Mouse (Mus musculus): Measurements from ENCODE around the gene Vmn2r11.
"Not testable (repeated sequence)": the region's sequence is repeated elsewhere in the genome, so short reads cannot be mapped to it uniquely, and the experiment has no call there.

Vmn2r11 gene

DNA sequence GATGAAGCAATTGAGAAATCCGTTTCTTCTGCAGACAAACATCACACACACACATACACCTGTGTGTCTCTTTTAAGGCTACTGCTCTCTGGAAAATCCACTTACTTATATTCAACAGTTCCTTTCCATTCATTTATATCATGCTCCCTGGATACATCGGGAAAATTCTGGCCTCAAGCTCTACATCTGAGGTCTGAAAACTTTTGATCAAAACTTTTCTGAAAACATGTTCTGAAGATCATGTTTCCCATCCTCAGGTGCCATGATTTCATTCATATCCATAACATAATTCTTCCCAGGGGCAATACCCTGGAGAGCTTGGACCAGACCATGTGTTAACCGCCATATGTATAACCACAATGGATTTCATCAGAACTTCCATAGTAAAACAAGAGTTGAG lies at the start of gene Vmn2r11:
Vmn2r11 (minus strand) TSS at position 101 of the 400 bp plus-strand sequence.
- not testable (repeated sequence) for DNase-seq (ENCODE audit: low read depth)

- not testable (repeated sequence) for DNase-seq (ENCODE audit: low read depth)
These were observed 38.5 kb upstream of the Vmn2r11 start, which contains the start of gene Vmn2r12 for GRCm38 (mm10) chr5:109097850-109098249. Gene Vmn2r12 (minus strand): TSS chr5:109097950.

- not testable (repeated sequence) for DNase-seq (ENCODE audit: low read depth)
These were observed 37.1 kb upstream of the Vmn2r11 start for GRCm38 (mm10) chr5:109096482-109096881.

GRCm38 (mm10) chr5:109072016-109072415 lies 12.6 kb upstream of the Vmn2r11 start:
- not testable (repeated sequence) for DNase-seq (ENCODE audit: low read depth)

DNA sequence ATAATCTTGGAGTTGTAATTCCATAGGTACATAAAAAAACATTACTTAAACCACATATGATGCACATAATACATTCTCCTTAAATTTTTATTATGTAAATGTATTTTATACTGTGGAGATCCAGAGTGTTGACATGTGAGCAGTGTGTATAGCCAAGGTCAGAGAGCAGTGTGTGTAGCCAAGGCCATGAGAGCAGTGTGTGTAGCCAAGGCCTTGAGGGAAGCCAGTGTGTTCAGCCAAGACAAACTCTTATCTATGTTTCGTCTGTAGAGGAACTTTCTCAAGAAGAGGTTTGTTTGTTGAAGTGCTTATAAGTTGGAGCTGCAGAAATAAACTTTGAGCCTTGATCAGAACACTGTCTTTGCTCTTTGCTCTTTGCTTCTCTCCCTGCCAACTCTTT lies 4.1 kb downstream of the Vmn2r11 start:
- DNase-seq (ENCODE audit: low read depth) = no peak

DNA sequence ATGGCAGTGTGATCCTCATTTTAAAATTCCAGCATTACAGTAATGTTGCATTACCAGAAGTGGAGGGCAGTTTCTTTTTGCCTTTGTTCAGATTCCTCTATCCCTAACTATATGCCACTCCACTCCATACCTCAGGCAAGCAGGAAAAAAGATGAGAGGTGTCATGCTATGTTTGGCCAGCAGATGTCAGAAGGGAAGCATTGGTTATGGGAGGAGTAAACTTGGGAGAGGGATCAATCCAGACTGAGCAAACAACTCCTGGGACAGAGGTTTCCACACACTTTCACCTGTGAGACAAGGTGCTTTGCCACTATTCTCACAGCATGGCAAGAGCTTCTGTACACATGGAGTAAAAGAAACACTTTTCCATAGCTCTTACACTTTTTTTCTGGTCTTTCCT lies 26.8 kb downstream of the Vmn2r11 start:
- DNase-seq (ENCODE audit: low read depth) = no peak

- DNase-seq (ENCODE audit: low read depth) = not testable (repeated sequence)
These were observed 52.9 kb downstream of the Vmn2r11 start, which contains the start of gene Vmn2r10 for GRCm38 (mm10) chr5:109006427-109006826. Gene Vmn2r10 (minus strand): TSS chr5:109006527.

All from naive thymus-derived CD4-positive, alpha-beta T cell, adult 2 months (primary cell).